Mouse (Mus musculus): ENCODE data around the gene Sept7.

DNA sequence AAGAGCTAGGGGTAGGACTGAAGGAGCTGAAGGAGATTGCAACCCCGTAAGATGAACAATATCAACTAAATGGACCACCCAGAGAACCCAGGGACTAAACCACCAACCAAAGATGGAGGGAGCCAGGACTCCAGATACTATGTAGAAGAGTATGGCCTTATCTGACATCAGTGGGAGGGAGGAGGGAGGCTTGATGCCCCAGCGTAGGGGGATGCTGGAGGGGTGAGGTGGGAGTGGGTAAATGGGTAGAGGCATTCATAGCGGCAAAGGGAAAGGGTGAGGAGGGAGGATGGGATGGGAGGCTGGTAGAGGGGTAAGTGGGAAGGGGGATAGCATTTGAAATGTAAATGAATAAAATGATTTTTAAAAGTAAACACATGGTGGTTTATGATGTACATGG lies 8.2 kb downstream of the Sept7 start:
- TF ChIP-seq GATA1 (IDR thresholded peaks at IDR 0.05; ENCODE audit: borderline replicate concordance, low read length) (no peak), FLI1 (IDR thresholded peaks at IDR 0.05; ENCODE audit: low read length) (no peak)
